Mouse (Mus musculus) mouse embryonic stem cell (cell line): ENCODE measurements around the gene Rab10.

Experiments used
- in situ Hi-C, 2 experiments: fragments of 300-500 bp; cut with MboI; formaldehyde crosslinking; loops; 1 replicate in 1 of 2; 3 replicates in 1 of 2; pipeline ENCODE4 v1.14.3; 2019 to 2020; ENCODE audit warnings: low sequenced_read_pairs in 2 of 2, low pct_unique_long_range_greater_than_20kb in 1 of 2, mixed read lengths in 1 of 2; ENCODE audit not compliant: unreplicated experiment in 1 of 2

Gene Rab10

DNA sequence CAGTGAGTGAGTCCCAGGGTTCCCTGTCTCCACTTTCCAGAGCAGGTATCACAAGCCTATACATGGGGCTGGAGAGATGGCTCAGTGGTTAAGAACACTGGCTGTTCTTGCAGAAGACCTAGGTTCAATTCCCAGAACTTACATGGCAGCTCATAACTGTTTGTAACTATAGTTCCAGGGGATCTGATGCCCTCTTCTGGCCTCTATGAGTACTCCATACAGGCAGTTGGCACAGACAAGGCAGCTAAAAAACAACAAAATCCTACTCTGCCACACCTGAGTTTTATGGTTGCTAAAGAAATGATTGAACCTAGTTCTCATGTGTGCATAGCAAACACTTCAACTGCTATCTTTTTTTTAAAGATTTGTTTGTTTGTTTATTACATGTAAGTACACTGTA, 56.2 kb downstream of the Rab10 start:
- in situ Hi-C loops, result no loop called here

- in situ Hi-C loops, result no loop called here
Observed at GRCm38 (mm10) chr12:3246091-3246490, 63.7 kb downstream of the Rab10 start.

GRCm38 (mm10) chr12:3239544-3239943, 70.2 kb downstream of the Rab10 start:
- in situ Hi-C loops, result no loop called here

DNA sequence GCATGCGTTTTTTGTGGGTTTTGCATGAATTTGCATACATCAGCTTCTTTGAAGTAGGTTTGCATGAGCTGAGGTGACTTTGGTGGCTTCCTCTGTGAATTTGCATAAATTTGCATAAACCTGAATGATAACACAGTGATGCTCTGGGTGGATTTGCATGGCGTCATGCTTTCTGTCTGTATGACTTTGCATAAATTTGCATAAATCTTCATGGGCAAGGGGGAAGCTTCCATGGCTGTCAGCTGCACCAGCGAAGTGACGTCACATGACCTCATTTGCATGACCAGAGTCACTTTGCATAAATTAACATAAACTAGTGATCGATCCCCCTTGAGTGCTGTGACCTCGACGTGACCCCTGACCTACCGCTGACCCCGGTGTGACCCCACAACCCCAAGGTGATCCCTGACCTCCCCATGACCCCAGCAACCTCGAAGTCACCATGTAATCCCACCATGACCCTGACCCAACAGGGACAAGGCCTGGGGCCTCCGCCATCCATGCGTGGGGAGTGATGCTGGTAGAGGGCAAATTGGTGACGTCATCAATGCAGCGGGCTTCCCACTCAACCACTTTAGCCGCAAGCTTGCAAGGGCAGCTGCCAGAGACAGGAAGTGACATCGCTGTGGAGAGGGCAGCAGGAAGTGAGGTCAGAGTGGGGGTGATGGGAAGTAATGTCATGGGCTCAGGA, 71.3 kb downstream of the Rab10 start:
- in situ Hi-C loops, result no loop called here

GRCm38 (mm10) chr12:3237799-3238198, 72.0 kb downstream of the Rab10 start:
- in situ Hi-C loops, result no loop called here

- in situ Hi-C loops, result no loop called here
Observed at GRCm38 (mm10) chr12:3236831-3237681, 72.7 kb downstream of the Rab10 start.

DNA sequence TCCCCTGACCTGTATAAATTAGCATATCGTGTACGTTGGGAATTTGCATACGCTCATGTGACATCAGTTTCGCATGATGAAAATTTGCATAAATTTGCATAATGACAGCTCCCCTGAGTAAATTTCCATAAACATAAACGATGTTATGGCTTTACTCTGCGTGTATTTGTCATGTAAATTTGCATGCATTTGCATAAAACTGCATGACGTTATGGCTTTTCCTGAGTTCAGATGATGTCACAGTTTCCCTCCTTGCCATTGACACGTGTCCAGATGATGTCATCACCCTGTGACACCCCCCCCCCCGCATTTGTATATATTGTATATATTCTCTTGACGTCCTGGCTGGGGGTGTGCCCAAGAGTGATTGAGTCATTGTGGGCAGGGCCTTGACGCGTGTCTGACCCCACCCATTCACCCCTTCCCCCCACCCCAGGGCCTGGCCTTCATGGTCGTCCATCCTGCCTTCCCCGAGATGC, 73.6 kb downstream of the Rab10 start:
- in situ Hi-C loops, result no loop called here

GRCm38 (mm10) chr12:3235646-3236161, 74.1 kb downstream of the Rab10 start:
- in situ Hi-C loops, result no loop called here

DNA sequence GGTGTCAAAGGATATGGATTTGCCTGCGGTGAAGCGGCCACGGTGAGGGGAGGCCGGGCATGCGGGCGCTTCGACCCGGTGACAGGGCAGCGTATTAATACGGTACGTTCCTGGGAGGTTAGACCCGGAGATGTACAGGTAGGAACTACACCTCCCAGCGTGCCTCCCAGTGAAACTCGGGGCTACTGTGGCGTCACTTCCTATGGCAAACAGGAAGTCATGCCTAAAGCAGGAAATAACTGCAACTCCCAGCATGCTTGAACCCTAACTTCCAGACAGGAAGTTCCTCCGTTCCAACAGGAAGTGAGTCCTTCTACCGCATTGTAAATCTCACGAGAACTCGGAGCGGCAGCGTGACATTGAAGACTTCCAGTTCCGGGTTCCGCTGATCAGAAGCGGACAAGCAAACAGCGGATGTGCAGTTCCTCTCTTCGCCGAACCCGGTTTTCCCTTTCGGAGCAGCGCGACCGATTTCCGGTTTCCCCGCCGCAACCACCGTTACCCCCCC, 74.6 kb downstream of the Rab10 start:
- in situ Hi-C loops, result no loop called here

- in situ Hi-C loops, result no loop called here
Observed at GRCm38 (mm10) chr12:3234061-3234460, 75.7 kb downstream of the Rab10 start.

DNA sequence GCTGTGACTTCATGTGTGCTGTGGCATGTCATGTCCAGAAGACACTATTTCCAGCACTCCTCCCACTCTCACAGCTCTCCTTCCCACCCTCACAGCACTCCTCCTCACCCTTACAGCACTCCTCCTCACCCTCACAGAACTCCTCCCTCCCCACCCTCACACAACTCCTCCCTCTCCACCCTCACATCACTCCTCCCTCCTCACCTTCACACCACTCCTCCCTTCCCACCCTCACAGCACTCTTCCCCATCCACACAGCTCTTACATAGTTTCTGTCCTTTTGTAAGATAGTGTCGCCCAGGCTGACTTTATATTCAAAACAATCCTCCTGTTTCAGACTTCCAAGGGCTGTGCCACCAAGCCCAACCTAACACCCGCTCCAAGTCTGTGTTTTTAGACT, 86.4 kb downstream of the Rab10 start:
- in situ Hi-C loops, result no loop called here

- in situ Hi-C loops, result no loop called here
Observed at GRCm38 (mm10) chr12:3210181-3210580, 99.6 kb downstream of the Rab10 start.

GRCm38 (mm10) chr12:3209163-3209562, 100.6 kb downstream of the Rab10 start:
- in situ Hi-C loops, result no loop called here
